Mouse (Mus musculus): ENCODE results near the gene Nrp1.

Nrp1 gene

GRCm38 (mm10) chr8:128371026-128371425 is 12.6 kb downstream of the Nrp1 start:
- DNase-seq (ENCODE audit: low spot score), result no peak

GRCm38 (mm10) chr8:128371789-128372188 is 13.4 kb downstream of the Nrp1 start:
- no peak for DNase-seq (ENCODE audit: low spot score)

- no peak for DNase-seq (ENCODE audit: low spot score)
Observed at GRCm38 (mm10) chr8:128372724-128373123, 14.3 kb downstream of the Nrp1 start.

GRCm38 (mm10) chr8:128373418-128373817 is 15.0 kb downstream of the Nrp1 start:
- DNase-seq (ENCODE audit: low spot score), result no peak

- DNase-seq (ENCODE audit: low spot score), result no peak
Observed at GRCm38 (mm10) chr8:128375291-128375690, 16.9 kb downstream of the Nrp1 start.

- DNase-seq (ENCODE audit: low spot score), result no peak
Observed at GRCm38 (mm10) chr8:128383176-128383575, 24.8 kb downstream of the Nrp1 start.

GRCm38 (mm10) chr8:128384366-128384765 is 26.0 kb downstream of the Nrp1 start:
- DNase-seq (ENCODE audit: low spot score), result no peak

GRCm38 (mm10) chr8:128384921-128385332 is 26.5 kb downstream of the Nrp1 start:
- no peak for DNase-seq (ENCODE audit: low spot score)

GRCm38 (mm10) chr8:128386963-128387621 is 28.7 kb downstream of the Nrp1 start:
- DNase-seq (ENCODE audit: low spot score), result no peak

- no peak for DNase-seq (ENCODE audit: low spot score)
Observed at GRCm38 (mm10) chr8:128390759-128391158, 32.4 kb downstream of the Nrp1 start.

GRCm38 (mm10) chr8:128391182-128391760 is 32.9 kb downstream of the Nrp1 start:
- DNase-seq (ENCODE audit: low spot score), result no peak

- DNase-seq (ENCODE audit: low spot score), result no peak
Observed at GRCm38 (mm10) chr8:128394671-128395193, 36.3 kb downstream of the Nrp1 start.

- DNase-seq (ENCODE audit: low spot score), result no peak
Observed at GRCm38 (mm10) chr8:128396968-128397367, 38.6 kb downstream of the Nrp1 start.

GRCm38 (mm10) chr8:128397441-128397840 is 39.0 kb downstream of the Nrp1 start:
- no peak for DNase-seq (ENCODE audit: low spot score)

GRCm38 (mm10) chr8:128398472-128399091 is 40.2 kb downstream of the Nrp1 start:
- DNase-seq (ENCODE audit: low spot score), result no peak

- no peak for DNase-seq (ENCODE audit: low spot score)
Observed at GRCm38 (mm10) chr8:128400286-128400685, 41.9 kb downstream of the Nrp1 start.

GRCm38 (mm10) chr8:128404876-128405275 is 46.5 kb downstream of the Nrp1 start:
- DNase-seq (ENCODE audit: low spot score), result no peak

- no peak for DNase-seq (ENCODE audit: low spot score)
Observed at GRCm38 (mm10) chr8:128413381-128413780, 55.0 kb downstream of the Nrp1 start.

GRCm38 (mm10) chr8:128415730-128416684 is 57.6 kb downstream of the Nrp1 start:
- DNase-seq (ENCODE audit: low spot score), result no peak

- no peak for DNase-seq (ENCODE audit: low spot score)
Observed at GRCm38 (mm10) chr8:128416896-128417295, 58.5 kb downstream of the Nrp1 start.

GRCm38 (mm10) chr8:128417956-128418796 is 59.8 kb downstream of the Nrp1 start:
- DNase-seq (ENCODE audit: low spot score), result no peak
